Mouse (Mus musculus): ENCODE measurements around the gene Cyp4a32.
"Not testable (repeated sequence)": the region's sequence is repeated elsewhere in the genome, so short reads cannot be mapped to it uniquely, and the experiment has no call there.

The Cyp4a32 gene

DNA sequence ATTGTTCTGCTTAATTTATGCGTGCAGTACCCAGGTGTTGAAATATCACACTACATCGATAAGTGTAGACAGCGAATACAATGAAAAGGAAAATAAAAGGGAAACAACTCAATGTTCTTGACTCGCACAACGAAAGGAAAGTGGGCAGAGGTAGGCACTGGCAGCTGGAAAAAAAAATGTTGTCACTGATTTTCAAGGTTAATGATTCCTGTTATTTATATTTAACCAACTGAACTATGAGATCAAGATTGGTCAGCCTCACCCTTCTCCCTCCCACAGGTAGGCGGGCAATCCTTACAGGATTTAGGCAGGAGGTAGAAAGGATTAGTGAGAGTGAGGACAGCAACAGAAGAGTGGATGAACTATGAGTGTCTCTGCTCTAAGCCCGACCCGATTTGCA is at the start of gene Cyp4a32:
Gene Cyp4a32, plus strand, starts transcription at position 359 of the 400 bp plus-strand sequence.
- not testable (repeated sequence) for DNase-seq

DNA sequence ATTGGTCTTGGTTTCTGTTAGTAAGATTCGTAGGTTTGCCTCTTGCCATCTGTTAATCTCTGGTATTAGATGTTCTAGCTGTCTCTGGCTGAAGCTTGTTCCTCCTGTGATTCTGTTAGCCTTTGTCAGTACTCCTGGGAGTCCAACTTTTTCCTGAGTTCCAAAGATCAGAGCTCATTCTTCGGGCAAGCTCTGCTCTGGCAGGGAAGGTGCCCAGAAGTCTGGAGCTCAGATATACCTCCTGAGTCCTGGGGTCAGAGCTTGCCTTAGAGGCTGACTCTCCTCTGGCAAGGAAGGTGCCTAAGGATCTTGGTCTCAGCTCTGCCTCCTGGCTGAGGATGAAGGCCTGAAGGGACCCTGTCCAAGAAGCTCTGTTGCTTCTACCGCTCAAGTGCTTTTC is 48.0 kb upstream of the Cyp4a32 start:
- DNase-seq = no peak

GRCm38 (mm10) chr4:115555513-115555912 is 45.3 kb upstream of the Cyp4a32 start:
- DNase-seq = no peak

DNA sequence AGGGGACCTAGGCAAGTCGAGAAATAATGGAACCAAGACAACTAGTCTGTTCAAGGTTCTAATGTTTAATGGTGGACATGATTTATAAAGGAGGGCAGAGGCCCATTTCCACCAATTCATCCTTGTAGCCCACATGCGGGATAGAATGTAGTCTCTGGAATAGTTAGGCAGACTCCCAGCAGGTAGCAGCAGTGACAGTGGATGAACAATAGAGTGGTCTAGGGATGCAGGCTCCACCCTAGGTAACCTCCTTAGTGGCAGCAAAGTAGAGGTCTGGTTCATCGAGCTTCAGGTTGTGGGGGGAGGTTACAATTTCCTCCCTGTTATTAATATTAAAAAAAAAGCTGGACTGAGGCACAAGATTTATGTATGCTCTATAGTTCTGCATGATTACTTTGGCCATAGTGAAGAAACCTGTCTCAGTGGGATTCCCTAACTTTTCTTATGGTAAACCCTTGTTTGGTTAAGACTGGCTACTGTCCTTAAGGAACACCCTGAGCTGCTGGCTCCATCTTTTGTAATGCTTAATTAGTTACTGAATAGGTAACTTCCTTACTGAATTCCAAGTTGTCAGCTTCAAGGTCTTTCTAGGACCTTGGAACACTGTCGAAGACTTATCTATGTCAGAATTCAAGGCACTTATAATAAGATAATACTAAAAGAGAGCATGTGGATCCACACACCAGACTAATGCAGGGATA is 42.8 kb upstream of the Cyp4a32 start:
- no peak for DNase-seq

DNA sequence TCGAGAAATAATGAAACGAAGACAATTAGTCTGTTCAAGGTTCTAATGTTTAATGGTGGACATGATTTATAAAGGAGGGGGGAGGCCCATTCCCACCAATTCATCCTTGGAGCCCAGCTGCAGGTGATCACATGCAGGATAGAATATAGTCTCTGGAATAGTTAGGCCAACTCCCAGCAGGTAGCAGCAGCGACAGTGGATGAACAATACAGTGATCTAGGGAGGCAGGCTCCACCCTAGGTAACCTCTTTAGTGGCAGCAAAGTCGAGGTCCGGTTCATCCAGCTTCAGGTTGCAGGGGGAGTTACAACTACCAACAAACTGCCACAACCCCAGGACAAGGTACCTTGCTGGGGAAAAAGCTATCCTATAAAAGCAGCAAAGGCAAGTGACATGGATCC is 39.5 kb upstream of the Cyp4a32 start:
- not testable (repeated sequence) for DNase-seq

DNA sequence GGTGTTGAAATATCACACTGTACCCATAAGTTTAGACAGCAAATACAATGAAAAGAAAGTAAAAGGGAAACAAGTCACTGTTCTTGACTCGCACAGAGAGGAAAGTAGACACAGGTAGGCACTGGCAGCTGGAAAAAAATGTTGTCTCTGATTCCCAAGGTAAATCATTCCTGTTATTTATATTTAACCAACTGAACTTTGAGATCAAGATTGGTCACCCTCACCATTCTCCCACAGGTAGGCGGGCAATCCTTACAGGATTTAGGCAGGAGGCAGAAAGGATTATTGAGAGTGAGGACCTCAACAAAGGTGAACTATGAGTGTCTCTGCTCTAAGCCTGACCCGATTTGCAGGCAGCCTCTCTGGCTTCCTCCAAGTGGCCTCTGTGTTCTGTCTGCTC is 37.4 kb upstream of the Cyp4a32 start, which contains the start of gene Cyp4a31:
Gene Cyp4a31, plus strand, starts transcription at position 249 of the 400 bp plus-strand sequence.
- DNase-seq = no peak

GRCm38 (mm10) chr4:115564469-115565225 is 36.1 kb upstream of the Cyp4a32 start:
- not testable (repeated sequence) for DNase-seq

GRCm38 (mm10) chr4:115575255-115575654 is 25.5 kb upstream of the Cyp4a32 start:
- no peak for DNase-seq

DNA sequence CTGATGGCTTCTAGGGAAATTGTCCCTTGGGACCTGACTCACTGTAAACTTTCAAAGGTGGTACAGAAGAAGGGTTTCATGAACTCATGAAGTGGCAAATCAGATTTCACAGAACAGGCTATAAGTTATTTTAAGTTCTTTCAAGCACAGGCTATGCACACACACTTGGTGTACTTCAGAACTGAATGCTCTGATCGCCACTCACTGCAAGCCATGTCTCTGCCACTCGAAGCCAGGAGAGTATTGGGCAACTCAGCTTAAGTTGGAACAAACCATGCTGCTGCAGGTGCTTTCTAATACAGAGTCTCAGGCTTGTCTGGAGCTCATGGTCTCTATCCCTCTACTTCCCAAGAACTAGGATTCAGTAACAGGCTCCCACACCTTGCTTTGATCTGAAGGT is 25.0 kb upstream of the Cyp4a32 start:
- DNase-seq = no peak

- no peak for DNase-seq
These were observed 17.7 kb upstream of the Cyp4a32 start for GRCm38 (mm10) chr4:115583036-115583435.

DNA sequence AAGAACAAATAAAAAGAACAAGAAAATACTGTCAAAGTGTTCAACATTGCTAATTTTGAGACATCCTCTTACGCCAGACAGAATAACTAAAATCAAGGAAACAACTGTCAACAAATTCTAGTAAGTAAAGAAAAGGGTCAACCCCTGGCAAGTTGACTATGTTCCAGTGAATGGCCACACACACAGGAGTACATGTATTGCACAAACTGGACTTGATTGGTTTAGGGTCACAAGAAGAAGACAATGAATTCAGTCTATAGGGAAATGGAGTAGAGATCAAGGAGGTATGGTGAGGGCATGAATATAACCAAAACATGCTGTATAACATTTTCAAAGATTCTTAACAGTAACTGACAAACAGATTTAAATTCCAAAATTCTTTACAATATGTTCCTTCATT is 4.4 kb upstream of the Cyp4a32 start:
- DNase-seq = no peak

DNA sequence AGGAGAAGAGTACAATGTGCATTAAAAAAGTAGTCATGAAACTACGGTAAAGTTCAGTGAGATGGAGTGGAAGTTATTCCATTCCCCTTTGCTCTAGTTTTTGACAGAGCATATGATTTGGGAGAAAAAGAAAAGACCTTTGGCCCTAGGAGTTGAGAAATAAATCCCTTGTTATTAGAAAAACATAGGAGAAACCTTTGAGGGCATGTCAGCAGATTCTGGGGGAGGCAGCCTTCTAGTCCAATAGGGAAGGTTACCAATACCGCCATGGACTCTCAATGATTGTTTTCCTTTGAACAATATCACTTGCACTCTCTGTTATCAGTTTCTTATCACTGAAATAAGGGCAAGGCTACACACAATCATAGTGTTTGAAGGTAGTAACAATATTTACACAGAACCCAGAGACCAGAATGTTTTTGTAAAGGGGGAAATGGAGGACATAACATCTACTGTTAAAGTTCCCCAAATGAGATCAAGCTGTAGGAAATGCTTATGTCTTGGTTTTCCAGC is 3.9 kb upstream of the Cyp4a32 start:
- DNase-seq = no peak

DNA sequence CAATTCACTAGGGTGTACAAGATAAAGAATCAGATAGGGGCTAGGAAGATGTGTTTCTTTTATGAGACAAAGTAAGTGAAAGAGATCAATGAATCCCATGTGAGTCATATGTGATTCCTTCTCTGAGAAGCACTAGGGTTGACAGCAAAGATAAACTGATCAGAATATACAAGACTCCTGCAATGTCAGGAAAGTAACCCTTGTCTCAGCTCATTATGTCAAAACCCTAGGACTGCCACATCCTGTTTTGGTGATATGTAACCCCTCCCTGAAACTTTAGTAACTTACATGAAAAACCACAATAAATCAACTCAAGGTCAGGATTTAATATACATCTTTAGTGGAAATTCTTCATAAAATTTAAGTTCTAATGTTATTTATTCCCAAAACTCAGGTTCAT is 13.2 kb downstream of the Cyp4a32 start:
- no peak for DNase-seq

DNA sequence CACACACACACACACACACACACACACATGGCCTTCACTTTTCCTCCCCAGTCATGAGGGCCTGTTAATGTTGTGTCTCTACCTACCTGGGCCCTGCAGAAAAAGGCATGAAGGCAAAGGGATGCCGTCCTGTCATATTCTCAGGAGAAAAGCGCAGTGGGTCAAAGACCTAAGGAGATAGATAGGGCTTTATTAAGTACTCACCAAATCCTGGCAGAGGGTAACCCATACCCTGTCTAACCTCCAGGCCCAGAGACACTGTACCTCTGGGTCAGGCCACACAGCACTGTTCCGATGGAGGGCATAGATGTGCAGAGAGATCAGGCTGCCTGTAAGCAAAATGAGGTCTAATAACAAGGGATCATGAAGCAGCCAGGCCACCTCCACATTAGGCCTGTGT is 24.8 kb downstream of the Cyp4a32 start:
- DNase-seq = not testable (repeated sequence)

DNA sequence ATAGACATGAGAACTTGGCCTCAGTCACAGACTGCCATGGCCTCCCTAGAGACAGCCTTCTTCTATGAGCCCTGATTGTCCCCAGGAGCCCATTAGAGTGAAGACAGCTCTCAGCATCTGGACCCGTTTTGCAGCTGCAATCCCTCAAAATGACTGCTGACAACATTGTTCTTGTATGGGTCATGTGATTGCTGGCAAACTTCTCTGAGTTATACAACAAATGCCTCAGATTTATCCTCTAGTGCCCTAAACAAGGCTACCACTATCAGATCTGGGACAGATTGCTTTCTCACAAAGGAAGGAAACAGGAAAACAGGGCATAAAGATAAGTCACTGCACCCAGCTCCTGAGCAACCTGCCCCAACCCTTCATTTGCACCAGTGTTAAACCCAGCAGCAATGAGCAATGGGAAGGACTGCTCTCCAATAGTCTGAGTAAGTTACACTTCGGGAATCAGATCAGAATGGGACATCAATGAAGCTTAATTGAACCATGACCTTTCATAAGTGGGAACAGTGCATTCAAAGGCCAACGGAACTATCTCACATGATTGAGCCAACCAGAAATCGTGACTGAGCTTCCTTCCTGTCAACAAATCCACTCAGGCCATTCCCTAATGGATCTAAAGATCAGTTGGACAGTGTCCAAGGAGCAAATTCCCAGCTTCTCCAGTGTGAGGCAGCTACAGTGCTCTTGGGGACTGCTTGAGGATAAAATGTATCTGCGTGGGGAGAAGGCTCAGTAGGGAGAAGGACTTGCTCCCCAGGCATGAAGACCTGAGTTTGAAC is 42.4 kb downstream of the Cyp4a32 start:
- DNase-seq = no peak

DNA sequence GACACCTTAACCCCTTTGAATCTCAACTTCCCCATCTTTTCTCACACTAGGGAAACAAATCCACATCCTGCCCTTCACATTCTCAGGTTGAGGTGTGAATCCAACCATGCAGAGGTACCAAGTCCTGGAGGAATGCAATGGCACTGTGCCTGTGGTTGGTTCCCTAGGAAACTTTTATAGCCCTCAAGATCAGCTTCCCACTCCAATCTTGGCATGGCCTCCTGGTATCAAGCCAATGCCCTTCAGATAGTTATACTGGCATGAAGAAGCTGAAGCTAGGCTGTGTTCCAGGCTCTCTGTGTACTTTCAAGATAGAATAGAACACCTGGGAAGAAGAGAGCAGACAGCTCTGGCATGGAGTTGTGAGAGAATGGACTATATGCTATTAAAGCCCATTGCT is 44.6 kb downstream of the Cyp4a32 start:
- no peak for DNase-seq

- no peak for DNase-seq
These were observed 46.8 kb downstream of the Cyp4a32 start, which contains the start of gene Cyp4b1 for GRCm38 (mm10) chr4:115647580-115647979. Gene Cyp4b1, minus strand, starts transcription at chr4:115647723.

DNA sequence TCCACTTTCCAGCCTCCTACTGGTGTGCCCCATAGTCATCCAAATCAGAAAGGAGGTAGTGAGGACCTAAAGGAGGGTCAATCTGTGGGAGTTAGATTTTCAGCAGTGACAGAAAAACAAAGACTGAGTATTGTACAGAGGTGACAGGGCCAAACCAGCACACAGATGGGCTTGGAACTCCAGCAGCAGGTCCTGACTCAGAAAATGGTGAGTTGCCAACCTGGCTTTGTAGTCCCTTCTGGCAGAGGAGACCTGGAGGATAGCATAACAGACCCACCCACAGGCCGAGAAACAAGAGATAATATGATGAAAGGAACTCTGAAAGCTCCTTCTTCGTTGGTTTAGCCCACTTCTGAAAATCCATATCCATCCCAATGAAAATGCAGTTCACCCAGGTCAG is 48.0 kb downstream of the Cyp4a32 start:
- no peak for DNase-seq

DNA sequence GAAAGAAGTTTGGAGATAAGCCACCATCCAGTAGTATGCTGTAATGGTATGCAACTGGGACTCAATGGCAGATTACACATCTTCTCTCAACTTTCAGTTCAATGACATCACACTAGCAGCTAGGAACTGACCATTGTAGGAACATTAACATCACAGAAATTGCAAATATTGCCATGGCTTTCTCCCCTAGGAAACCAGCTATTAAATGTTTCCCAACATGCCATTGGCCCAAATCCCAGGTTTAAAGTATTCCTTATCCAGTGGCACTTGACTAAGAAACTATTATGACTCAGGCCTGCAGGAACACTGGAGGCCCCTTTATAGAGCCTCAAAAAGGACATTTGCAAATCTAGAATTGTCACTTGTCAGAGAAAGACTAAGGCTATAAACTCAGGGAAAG is 48.6 kb downstream of the Cyp4a32 start:
- DNase-seq = no peak

- no peak for DNase-seq
These were observed 50.1 kb downstream of the Cyp4a32 start for GRCm38 (mm10) chr4:115650866-115651265.

DNA sequence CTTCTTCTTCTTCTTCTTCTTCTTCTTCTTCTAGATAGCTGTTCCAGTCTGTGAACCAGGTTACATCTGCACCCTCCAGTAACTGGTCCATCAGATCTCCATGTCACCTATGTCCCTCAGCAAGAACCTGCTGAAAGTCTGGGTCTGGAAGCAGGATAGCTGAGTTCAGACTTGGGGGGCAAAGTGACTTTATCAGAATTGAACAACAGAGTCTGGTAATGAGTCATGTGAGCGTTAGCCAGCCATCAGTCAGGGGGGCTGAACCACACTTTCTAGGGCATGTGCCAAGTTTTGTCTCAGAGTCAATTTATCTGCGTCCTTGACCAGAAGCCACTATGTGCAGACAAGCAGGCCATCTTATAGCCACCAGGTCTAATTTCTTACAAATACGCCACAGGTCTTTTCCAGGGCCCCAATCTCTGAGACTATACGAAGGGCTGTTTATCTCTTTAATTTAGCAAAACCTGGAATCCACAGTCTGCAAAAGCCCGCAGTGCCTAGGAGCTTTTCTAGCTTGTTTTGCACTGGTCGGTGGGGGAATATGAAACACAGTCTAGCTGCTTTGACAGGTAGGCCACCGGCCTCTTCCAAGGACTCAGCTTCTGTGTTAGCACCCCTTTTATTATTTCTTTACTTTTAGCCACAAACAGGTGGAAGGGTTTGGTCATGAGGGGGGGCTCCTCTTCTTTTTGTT is 55.2 kb downstream of the Cyp4a32 start:
- DNase-seq = not testable (repeated sequence)

DNA sequence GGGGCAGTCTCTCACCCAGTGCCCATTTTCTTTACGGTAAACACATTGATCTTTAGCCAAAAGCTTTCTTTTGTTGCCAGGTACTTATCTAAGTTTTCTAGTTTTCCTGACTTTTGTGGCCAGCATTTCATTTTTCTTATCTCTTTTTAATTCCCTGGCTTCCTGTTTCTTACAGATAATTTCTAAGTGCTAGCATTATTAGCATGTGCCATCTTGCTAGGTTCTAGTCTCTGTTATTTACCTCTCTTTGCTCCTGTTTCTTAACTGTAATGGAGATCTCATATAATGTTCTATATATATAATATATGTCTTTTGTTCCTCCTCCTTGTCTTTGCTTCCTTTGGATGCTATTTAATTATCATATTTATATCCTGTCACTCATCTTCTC is 55.8 kb downstream of the Cyp4a32 start:
- DNase-seq = not testable (repeated sequence)

All from cerebellum, adult 18-20 months (tissue).